Mouse (Mus musculus): ENCODE measurements around the gene Gm867. TPM values are rescaled to one million over a fixed set of nuclear protein-coding genes. Genes with fewer than 3 reads are reported as not detected.

The Gm867 gene
- not detected in 2 replicates for polyA plus RNA-seq (2012; rRNA removed)

DNA sequence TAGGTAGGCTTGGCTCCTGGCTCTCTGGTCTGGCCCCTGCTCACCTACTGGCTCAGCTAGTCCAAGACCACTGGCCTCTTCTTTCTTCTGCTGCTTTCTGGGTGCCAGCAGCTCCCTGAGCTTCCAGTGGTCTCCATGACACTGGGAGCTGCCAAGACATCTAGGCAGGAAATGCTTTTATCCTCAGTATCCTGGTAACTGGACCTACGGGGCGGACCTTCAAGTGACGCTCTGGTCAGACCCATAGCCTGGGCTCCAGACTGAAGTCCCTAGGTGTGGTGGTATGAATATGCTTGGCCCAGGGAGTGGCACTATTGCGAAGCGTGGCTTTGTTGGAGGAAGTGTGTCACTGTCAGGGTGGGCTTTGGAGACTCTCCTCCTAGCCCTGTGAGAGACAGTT lies at the start of gene Gm867:
TSS of gene Gm867 (minus strand) at position 153 of the 400 bp plus-strand sequence.
- no peak for DNase-seq (ENCODE audit: low spot score)

GRCm38 (mm10) chr10:75979432-75979831 lies 39.0 kb upstream of the Gm867 start:
- DNase-seq (ENCODE audit: low spot score) = no peak

- no peak for DNase-seq (ENCODE audit: low spot score)
Observed at GRCm38 (mm10) chr10:75978835-75979157, 38.3 kb upstream of the Gm867 start.

GRCm38 (mm10) chr10:75978119-75978834 lies 37.8 kb upstream of the Gm867 start:
- DNase-seq (ENCODE audit: low spot score) = no peak

- no peak for DNase-seq (ENCODE audit: low spot score)
Observed at GRCm38 (mm10) chr10:75975216-75975615, 34.7 kb upstream of the Gm867 start.

DNA sequence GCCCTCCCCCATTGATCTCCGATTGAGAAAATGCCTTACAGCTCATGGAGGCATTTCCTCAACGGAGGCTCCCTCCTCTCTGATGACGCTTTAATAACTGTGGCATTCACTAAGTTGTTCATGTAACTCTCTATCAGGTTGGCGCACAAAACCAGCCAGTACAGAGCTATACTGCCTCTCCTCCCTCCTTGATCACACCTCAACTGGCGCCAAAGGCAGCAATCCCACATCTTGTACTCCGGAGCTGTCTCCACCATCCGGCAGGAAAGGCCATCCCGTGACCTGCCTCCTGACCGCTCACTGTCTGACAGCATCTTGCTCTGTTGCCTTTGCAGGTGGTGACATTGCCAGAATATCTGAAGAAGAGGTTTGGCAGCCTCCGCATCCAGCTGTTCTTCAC lies 33.4 kb upstream of the Gm867 start:
- no peak for DNase-seq (ENCODE audit: low spot score)

DNA sequence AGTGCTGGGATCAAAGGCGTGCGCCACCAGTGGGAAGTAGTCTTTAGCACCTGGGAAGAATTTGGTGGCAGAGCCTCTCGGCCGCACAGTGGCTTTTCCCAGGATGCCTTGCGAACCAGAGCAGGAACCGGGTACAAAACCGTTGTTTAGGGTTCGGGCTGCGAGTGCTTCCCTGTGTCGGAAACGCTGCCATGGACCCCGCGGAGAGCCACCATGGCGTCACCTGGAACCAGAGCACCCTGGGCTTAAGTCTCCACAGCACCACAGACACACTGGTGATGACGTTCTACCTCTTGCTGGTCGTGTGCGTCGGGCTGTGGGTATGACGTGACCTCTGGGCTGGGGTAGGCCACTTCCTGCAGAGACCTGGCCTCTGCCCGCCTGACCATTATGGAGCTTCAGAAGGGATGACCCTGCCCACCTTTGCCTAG lies 13.9 kb upstream of the Gm867 start, which contains the start of gene Gm5134:
TSS of gene Gm5134 (plus strand) at position 134 of the 431 bp plus-strand sequence.
- no peak for DNase-seq (ENCODE audit: low spot score)

DNA sequence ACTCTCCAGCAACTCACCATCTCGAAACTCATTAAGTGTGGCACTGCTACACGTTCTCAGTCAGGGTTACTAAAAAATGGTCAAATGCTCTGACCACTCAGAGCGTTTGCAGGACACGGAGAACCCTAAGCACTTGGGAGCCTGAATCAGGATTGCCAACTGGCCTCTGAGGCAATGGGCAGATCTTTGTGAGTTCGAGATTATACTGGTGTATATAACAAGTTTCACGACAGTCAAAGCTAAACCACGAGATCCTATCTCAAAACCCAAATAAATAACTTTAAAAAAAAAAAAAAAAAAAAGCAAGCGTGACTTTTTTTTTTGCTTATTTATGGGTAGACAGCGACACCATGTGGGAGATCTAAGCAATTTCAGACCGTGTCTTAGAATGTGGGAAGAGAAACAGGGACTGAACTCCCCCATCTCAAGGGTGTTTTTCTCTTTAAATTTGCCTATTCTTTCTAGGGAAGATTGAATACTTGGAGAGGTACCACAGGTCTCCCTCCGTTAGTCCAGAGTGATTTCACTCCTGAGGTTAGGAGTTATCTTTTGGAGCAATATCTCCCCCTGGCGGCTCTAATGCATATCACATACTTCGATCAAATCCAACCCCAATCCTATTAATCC lies 11.1 kb upstream of the Gm867 start:
- DNase-seq (ENCODE audit: low spot score) = no peak

DNA sequence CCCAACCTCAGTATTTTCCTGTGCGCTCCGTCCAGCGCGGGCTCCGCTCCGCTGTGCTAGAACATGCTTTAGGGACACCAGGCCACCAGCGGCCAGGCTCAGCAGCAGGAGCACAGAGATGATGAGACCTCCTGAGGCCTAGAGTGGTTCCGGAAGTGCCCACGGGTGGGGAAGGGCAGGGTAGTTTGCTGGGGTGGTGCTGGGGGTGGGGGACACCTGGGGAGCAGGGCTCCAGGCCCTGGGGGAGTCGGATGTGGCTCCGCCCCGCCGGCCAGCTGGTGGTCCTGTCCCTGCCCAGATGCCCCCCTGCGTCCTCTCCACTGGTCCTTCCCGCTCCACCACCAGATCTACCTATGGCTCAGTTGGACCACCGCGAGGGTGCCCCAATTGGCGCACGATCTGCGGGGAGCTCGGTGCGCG lies 10.3 kb upstream of the Gm867 start:
- DNase-seq (ENCODE audit: low spot score) = no peak

GRCm38 (mm10) chr10:75949053-75950045 lies 8.9 kb upstream of the Gm867 start:
- DNase-seq (ENCODE audit: low spot score) = no peak

DNA sequence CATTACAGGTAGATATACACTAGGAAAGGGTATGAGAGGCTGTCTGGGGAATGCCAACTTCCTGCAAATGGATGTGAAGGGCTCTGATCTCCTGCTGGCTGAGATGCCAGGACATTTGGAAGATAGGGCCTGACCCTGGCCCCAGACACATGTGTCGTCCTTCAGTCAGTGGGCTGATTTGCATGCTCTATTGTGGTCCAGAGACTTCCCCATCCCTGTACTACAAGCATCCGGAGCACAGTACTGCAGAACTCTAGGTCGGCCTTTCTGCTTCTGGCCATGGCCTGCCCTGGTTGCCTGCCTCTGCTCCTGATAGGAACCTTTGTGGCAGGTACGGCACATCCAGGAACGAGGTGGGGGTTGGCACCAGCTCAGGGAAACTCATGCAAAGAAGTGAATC lies 7.6 kb upstream of the Gm867 start:
- no peak for DNase-seq (ENCODE audit: low spot score)

- no peak for DNase-seq (ENCODE audit: low spot score)
Observed at GRCm38 (mm10) chr10:75945896-75946295, 5.4 kb upstream of the Gm867 start.

GRCm38 (mm10) chr10:75945213-75945612 lies 4.7 kb upstream of the Gm867 start:
- DNase-seq (ENCODE audit: low spot score) = no peak

- DNase-seq (ENCODE audit: low spot score) = no peak
Observed at GRCm38 (mm10) chr10:75944066-75944772, 3.7 kb upstream of the Gm867 start.

GRCm38 (mm10) chr10:75942736-75943477 lies 2.4 kb upstream of the Gm867 start, which contains the start of gene Vpreb3:
Gene Vpreb3 (plus strand): TSS chr10:75943057.
- no peak for DNase-seq (ENCODE audit: low spot score)

DNA sequence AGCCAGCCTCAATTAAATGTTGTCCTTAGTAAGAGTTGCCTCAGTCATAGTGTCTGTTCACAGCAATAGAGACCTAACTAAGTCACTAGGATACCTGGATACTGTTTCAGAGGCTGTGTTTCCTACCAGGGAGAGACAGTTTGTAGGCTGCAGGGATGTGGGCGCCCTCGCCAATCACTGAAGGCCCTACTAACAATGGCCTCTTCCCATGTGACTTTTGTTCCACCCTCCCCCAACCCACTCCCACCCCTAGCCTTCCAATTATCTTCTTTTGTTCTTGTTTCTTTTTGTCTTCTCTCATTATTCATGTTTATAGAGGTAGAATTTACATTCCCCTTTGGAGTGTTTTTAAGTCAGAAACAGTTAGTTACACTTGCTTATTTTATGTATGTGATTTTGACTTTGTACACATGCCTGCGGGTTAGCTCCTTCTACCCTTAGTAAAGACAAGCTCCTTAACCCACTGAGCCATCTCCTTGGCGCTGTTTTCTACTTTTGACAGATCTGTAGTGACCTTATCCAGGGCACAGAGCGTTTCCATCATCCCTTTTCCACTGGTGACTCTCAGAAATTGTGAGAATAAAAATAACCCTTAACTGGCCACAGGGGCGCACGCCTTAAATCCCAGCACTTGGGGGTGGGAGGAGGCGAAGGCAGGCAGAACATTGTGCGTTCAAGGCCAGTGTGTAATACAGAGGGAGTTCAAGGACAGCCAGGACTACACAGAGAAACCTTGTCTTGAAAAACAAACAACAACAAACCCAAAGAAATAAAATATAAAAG lies 761 bp upstream of the Gm867 start:
- no peak for DNase-seq (ENCODE audit: low spot score)

DNA sequence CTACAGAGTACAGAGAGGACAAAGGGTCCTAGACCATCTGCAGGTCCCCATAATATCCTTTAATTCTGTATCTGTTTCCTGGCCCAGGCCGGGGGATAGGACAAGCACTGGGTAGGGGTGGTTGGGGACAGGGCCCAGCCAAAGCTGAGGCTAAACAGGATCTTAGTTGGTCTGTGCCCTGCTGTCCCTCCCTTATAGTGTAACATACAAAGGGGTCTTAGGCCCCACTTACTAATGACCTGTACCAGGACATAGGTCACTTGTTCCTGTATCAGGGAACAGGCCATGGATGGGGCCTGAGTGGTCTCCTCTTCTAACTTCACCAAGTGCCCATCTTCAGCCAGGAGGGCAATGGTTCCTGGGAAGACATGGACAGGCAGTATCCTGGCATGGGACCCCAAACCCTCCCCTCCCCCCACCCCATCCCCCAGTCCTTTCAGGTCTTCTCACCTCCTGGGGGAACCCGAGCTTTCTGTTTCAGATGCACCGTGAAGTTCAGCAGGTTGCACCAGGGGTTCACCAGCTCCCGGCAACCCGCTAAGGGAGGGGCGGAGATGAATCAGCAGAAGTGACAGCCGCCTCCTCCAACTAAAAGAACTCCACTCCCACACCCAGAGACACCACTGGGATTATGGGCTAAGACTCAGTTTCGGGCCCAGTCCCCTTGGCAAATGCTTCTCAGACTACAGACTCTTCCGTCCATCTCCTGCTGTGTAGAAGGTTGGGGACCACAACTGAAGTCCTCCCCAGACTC lies 814 bp downstream of the Gm867 start:
- no peak for DNase-seq (ENCODE audit: low spot score)

DNA sequence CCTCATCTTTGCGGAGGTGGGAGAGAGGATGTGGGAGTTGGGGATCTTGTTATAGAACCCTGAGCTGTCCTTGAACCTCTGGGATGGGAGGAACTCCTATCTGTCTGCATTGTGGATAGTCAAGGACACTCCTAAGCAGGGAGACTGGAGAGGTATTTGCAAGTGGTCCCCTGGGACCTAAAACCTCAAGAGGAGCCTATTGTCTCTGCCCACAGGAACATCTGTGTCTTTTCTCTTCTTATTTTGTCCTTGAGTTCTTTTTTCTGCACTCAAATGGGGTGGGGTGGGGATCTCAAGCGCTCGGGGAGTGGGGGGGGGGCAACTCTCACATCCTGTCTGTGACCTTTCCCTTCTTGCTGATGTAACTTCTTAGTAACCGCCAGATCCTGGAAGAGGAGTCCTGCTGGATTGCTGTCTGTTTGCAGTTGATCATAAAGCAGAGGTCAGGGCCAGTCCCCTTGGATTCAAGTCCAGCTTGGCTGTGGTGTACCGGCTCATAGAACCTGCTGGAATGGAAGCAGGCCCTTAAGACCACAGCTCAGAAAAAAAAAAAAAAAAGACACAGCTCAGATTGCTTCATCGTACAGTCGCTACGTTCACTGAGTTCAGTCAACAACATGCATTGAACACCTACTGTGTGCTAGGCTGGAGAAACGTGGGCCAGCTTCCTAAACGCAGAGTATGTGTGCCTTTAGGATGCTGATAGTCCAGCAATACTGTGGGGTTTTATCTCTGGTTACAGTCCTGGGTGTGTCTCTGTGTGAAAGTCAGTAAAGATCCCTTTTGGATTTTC lies 2.4 kb downstream of the Gm867 start:
- no peak for DNase-seq (ENCODE audit: low spot score)
